Mouse (Mus musculus): ENCODE measurements around the gene Evi2a. TPM values are rescaled to one million over a fixed set of nuclear protein-coding genes. Genes with fewer than 3 reads are reported as not detected.

Evi2a gene
- total and polyA plus RNA-seq, 2 experiments from 2014 or later = 2.7 to 4.0 TPM

- Histone ChIP-seq H3K27me3 (ENCODE audit: insufficient read depth, low read length) (no peaks in the 10 kb centered on the region), H3K4me1 (ENCODE audit: insufficient read depth, low read length) (no peaks in the 10 kb centered on the region), H3K9ac (replicated peaks; ENCODE audit: low read length, poor library complexity, severe bottlenecking) (no peak overlapping the region), H3K9me3 (ENCODE audit: low read length) (no peaks in the 10 kb centered on the region), H3K4me3 (ENCODE audit: low read depth, low read length) (no peak overlapping the region), H3K36me3 (ENCODE audit: insufficient read depth, low read length) (peaks cover 6% of the 10 kb centered on the region; the same call in 1 of the 2 replicates), H3K27ac (ENCODE audit: low read depth, low read length) (no peak overlapping the region), H3K4me2 (ENCODE audit: low read depth, low read length, poor library complexity, severe bottlenecking) (no peak overlapping the region)
- no peak for ATAC-seq (ENCODE audit: low FRiP score)
- DNase-seq (ENCODE audit: low spot score) = peak; percentile 50
- 76% methylated on average over 8 of the region's 8 CpGs for WGBS
- no peak for TF ChIP-seq CTCF (IDR thresholded peaks at IDR 0.05)
These were observed 3.7 kb upstream of the Evi2a start for GRCm38 (mm10) chr11:79533950-79534690.

GRCm38 (mm10) chr11:79533311-79533710 is 2.9 kb upstream of the Evi2a start:
- 80% methylated on average over 6 of the region's 6 CpGs for WGBS
- no peak overlapping the region for H3K27ac ChIP-seq (ENCODE audit: low read depth, low read length)
- H3K9me3 ChIP-seq (ENCODE audit: low read length) = no peaks in the 10 kb centered on the region
- H3K4me1 ChIP-seq (ENCODE audit: insufficient read depth, low read length) = no peaks in the 10 kb centered on the region
- H3K27me3 ChIP-seq (ENCODE audit: insufficient read depth, low read length) = no peaks in the 10 kb centered on the region
- no peak for ATAC-seq (ENCODE audit: low FRiP score)
- TF ChIP-seq CTCF (IDR thresholded peaks at IDR 0.05) = no peak
- peaks cover 6% of the 10 kb centered on the region; the same call in 1 of the 2 replicates for H3K36me3 ChIP-seq (ENCODE audit: insufficient read depth, low read length)
- no peak for DNase-seq (ENCODE audit: low spot score)
- H3K9ac ChIP-seq (replicated peaks; ENCODE audit: low read length, poor library complexity, severe bottlenecking) = no peak overlapping the region
- no peak overlapping the region for H3K4me3 ChIP-seq (ENCODE audit: low read depth, low read length)
- no peak overlapping the region for H3K4me2 ChIP-seq (ENCODE audit: low read depth, low read length, poor library complexity, severe bottlenecking)

GRCm38 (mm10) chr11:79531485-79531884 is 1.1 kb upstream of the Evi2a start:
- Histone ChIP-seq H3K36me3 (ENCODE audit: insufficient read depth, low read length) (peaks cover 6% of the 10 kb centered on the region; the same call in 1 of the 2 replicates), H3K4me3 (ENCODE audit: low read depth, low read length) (no peak overlapping the region), H3K27ac (ENCODE audit: low read depth, low read length) (no peak overlapping the region), H3K4me2 (ENCODE audit: low read depth, low read length, poor library complexity, severe bottlenecking) (no peak overlapping the region), H3K9me3 (ENCODE audit: low read length) (no peaks in the 10 kb centered on the region), H3K27me3 (ENCODE audit: insufficient read depth, low read length) (no peaks in the 10 kb centered on the region), H3K4me1 (ENCODE audit: insufficient read depth, low read length) (no peaks in the 10 kb centered on the region), H3K9ac (replicated peaks; ENCODE audit: low read length, poor library complexity, severe bottlenecking) (no peak overlapping the region)
- 97% methylated on average over 4 of the region's 4 CpGs for WGBS
- ATAC-seq (ENCODE audit: low FRiP score) (no peak), DNase-seq (ENCODE audit: low spot score) (no peak)
- TF ChIP-seq CTCF (IDR thresholded peaks at IDR 0.05) = no peak

- no peak overlapping the region for H3K4me2 ChIP-seq (ENCODE audit: low read depth, low read length, poor library complexity, severe bottlenecking)
- 68% methylated on average over 11 of the region's 11 CpGs for WGBS
- no peak overlapping the region for H3K27ac ChIP-seq (ENCODE audit: low read depth, low read length)
- no peak for DNase-seq (ENCODE audit: low spot score)
- ATAC-seq (ENCODE audit: low FRiP score) = no peak
- H3K4me1 ChIP-seq (ENCODE audit: insufficient read depth, low read length) = no peaks in the 10 kb centered on the region
- no peak for TF ChIP-seq CTCF (IDR thresholded peaks at IDR 0.05)
- H3K27me3 ChIP-seq (ENCODE audit: insufficient read depth, low read length) = no peaks in the 10 kb centered on the region
- H3K4me3 ChIP-seq (ENCODE audit: low read depth, low read length) = no peak overlapping the region
- H3K9me3 ChIP-seq (ENCODE audit: low read length) = no peaks in the 10 kb centered on the region
- H3K36me3 ChIP-seq (ENCODE audit: insufficient read depth, low read length) = peaks cover 6% of the 10 kb centered on the region; the same call in 1 of the 2 replicates
- no peak overlapping the region for H3K9ac ChIP-seq (replicated peaks; ENCODE audit: low read length, poor library complexity, severe bottlenecking)
These were observed 365 bp upstream of the Evi2a start for GRCm38 (mm10) chr11:79530774-79531173.

- H3K4me2 ChIP-seq (ENCODE audit: low read depth, low read length, poor library complexity, severe bottlenecking) = no peak overlapping the region
- no peak overlapping the region for H3K27ac ChIP-seq (ENCODE audit: low read depth, low read length)
- H3K9ac ChIP-seq (replicated peaks; ENCODE audit: low read length, poor library complexity, severe bottlenecking) = no peak overlapping the region
- 82% methylated on average over 2 of the region's 2 CpGs for WGBS
- ATAC-seq (ENCODE audit: low FRiP score) = no peak
- no peak for TF ChIP-seq CTCF (IDR thresholded peaks at IDR 0.05)
- DNase-seq (ENCODE audit: low spot score) = no peak
- H3K36me3 ChIP-seq (ENCODE audit: insufficient read depth, low read length) = peaks cover 6% of the 10 kb centered on the region; the same call in 1 of the 2 replicates
- no peak overlapping the region for H3K4me3 ChIP-seq (ENCODE audit: low read depth, low read length)
- no peaks in the 10 kb centered on the region for H3K4me1 ChIP-seq (ENCODE audit: insufficient read depth, low read length)
- H3K9me3 ChIP-seq (ENCODE audit: low read length) = no peaks in the 10 kb centered on the region
- H3K27me3 ChIP-seq (ENCODE audit: insufficient read depth, low read length) = no peaks in the 10 kb centered on the region
These were observed 673 bp downstream of the Evi2a start for GRCm38 (mm10) chr11:79529736-79530135.

- no peak overlapping the region for H3K4me3 ChIP-seq (ENCODE audit: low read depth, low read length)
- no peaks in the 10 kb centered on the region for H3K27me3 ChIP-seq (ENCODE audit: insufficient read depth, low read length)
- DNase-seq (ENCODE audit: low spot score) (no peak), ATAC-seq (ENCODE audit: low FRiP score) (no peak)
- no peak overlapping the region for H3K9ac ChIP-seq (replicated peaks; ENCODE audit: low read length, poor library complexity, severe bottlenecking)
- no peaks in the 10 kb centered on the region for H3K9me3 ChIP-seq (ENCODE audit: low read length)
- WGBS = 93% methylated on average over 6 of the region's 6 CpGs
- no peak for TF ChIP-seq CTCF (IDR thresholded peaks at IDR 0.05)
- H3K4me2 ChIP-seq (ENCODE audit: low read depth, low read length, poor library complexity, severe bottlenecking) = no peak overlapping the region
- H3K27ac ChIP-seq (ENCODE audit: low read depth, low read length) = no peak overlapping the region
- H3K4me1 ChIP-seq (ENCODE audit: insufficient read depth, low read length) = no peaks in the 10 kb centered on the region
- H3K36me3 ChIP-seq (ENCODE audit: insufficient read depth, low read length) = peaks cover 6% of the 10 kb centered on the region; the same call in 1 of the 2 replicates
These were observed 1.2 kb downstream of the Evi2a start for GRCm38 (mm10) chr11:79529226-79529625.

Measured in midbrain, postnatal 0 days (tissue).